Mouse (Mus musculus): ENCODE results near the gene Gm9821.

The Gm9821 gene

GRCm38 (mm10) chr2:91973416-91974135, 28.1 kb downstream of the Gm9821 start:
- DNase-seq: no peak

DNA sequence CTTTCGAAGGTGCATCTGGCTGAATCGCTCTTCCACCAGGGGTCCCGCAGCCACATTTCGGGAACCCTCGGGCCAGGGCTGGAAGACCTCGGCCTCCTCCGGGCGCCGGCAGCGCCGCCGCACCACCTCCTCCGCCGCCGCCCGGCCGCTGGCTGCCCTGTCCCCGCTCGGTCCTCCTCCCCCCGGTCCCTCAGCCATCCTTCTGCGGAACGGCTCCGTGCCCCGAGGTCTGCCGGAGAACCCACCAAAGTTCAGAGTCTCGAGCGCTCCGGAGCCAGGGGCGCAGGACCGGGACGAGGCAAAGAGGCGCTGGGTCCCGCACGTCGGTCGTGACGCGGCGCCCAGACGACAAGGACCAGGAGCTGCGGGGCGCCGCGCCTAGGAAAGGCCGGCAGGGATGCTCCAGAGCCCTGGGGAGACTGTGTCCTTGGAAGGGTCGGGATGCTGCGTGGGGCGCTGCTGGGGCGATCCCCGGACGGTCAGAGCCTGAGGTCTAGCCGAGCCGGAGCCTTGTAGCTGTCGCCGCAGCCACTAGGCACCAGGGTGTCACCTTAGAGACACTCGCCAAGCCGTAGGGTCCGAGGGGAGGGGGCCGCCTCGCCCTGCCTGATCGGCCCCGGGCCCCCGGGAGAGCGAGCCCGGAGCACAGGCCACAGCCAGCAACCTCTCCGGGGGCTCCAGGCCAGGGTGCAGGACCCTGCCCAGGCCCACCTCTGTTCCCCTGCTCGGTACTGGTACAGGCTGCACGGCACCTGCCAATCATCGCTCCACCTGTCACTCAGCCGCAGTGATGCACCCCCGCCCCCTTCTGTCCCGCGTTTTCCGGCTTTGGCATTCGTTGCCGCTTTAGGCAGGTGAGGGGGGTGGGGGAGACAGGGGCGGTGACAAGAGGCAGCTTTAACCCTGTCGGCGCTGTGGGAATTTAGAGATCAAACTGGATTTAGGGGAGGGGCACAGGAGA, 30.4 kb downstream of the Gm9821 start, which contains the start of gene Dgkz:
Gene Dgkz (minus strand): TSS at position 284 of the 961 bp plus-strand sequence.
- no peak for DNase-seq

GRCm38 (mm10) chr2:91977960-91978359, 32.5 kb downstream of the Gm9821 start:
- no peak for DNase-seq

- no peak for DNase-seq
Observed at GRCm38 (mm10) chr2:91978547-91978946, 33.0 kb downstream of the Gm9821 start.

GRCm38 (mm10) chr2:91980245-91980644, 34.7 kb downstream of the Gm9821 start:
- no peak for DNase-seq

DNA sequence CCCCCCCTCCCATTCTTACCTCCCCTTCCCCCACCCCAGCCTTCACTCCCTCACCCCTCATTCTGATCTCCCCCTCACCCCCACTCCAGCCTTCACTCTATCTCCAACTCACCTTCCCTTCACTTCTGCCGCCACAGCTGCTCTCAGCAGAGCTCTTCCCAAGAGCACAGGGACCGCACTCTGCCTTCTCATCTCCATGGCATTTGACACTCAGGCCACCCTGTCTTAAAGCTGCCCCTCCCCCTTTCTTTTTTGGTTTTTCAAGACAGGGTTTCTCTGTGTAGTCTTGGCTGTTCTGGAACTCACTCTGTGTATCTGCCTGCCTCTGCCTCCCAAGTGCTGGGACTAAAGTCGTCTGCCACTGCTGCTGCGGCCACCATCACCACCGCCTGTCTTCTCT, 35.3 kb downstream of the Gm9821 start:
- no peak for DNase-seq

DNA sequence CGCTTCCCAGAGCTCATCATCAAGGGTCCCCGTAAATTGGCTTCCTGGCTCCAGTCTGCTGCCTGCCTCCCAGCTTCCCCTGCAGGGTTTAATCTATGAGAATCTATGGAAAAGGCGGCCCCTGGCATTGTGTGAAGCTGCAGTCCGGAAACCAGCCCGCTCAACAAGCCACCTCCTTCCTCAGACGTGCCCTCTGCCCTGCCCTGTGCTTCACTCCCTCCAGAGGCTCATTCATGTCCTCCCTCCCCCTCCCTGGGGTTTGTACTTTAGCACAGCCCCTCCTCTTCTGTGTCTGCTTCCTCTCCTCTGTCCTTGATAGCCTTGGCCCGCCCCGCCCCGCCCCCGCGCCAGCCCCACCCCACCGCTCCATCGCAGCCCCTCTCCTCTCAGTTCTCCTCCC, 38.9 kb downstream of the Gm9821 start:
- peak; percentile 83 to 91 for DNase-seq

- DNase-seq: no peak
Observed at GRCm38 (mm10) chr2:91984906-91985525, 39.5 kb downstream of the Gm9821 start.

DNA sequence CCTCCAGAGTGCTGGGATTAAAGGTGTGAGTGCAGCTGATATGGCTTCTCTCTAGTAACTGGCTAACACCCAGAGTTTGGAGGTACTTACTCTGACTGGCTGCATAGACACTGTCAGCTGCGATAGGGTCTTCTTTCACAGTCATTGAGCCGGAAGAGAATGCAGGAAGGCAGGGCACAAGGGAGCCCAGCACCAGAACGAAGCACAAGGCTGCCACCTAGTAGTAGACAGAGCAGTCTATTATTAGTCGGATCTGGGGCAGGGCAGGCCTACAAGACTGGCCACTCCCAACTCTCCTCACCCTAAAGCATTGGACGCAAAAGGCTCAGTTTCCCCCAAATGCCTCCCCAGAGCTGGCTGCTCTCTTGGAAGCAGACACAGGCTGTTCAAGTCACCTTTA, 40.6 kb downstream of the Gm9821 start:
- DNase-seq: peak; percentile 55 to 56

DNA sequence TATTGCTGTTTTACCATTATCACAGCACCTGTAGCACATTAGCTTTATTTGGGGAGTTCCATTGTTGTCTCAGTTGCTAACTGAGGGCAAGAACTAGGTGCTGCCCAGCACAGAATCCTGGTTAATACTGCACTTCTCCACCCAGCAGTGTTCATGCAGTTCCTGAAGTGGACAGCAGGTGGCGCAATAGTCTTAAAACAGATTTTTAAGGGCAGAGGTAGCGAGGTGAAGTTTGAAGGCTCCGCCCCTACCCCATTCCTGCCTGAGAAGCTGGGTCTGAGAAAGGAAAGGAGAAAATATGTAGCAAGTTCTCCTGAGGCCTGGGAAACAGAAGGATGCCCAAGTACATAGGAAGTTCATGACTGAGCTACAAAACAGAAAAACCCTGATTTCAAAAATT, 42.0 kb downstream of the Gm9821 start:
- peak; percentile 69 to 88 for DNase-seq

DNA sequence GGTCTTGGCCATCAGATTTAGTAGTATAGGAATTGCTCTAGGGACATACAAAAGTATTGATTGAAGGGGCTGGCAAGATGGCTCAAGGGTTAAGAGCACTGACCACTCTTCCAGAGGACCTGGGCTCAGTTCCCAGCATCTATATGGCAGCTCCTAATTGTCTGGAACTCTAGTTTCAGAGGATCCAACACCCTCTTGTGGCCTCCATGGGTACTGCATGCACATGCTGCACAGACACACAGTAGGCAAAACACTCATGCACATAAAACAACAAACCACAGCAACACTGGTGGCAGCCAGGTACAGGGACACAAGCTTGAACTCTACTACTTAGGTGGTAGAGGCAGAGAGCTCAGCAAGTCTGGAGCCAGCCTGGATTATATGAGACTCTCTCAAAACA, 44.2 kb downstream of the Gm9821 start:
- no peak for DNase-seq

- DNase-seq: no peak
Observed at GRCm38 (mm10) chr2:91993409-91993808, 47.9 kb downstream of the Gm9821 start.

DNA sequence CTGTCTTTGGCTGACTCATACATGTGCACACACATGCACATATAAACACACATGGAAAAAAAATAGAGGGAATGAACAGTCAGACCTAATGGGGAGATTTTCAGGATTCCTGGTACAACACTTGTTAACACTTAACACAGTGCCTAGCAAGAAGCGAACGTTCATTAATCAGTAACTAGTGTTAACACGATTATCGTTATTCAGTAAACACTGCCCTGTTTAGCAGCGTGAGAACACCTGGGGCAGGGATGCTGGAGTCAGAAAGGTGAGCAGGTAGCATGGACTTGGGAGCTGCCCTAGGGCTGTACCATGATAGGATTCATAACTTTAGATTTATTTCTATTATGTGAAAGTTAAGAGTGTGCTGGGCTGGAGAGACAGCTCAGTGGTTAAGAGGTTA, 50.5 kb downstream of the Gm9821 start:
- DNase-seq: no peak
